ENCODE assay signal across 9 mouse cellular contexts in the genomic region with DNA sequence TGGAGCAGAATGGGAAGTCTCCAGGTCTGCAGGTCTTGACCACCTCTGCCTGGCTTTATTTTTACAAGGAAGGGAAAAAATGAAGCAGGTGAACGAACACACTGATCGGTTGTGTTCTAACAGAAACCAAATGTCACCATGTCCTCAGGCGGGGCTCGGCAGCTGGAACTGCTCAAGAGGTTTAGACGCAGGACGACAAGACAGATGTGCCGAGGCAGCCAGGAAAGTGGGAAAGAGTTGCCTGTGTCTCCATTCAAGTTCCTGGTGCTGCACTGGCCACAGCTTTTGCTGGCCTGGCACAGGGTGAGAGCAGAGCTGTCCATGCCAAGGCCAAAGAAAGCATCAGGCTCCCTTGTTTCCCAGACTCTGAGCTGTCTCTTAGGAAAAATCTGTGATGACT.
A peak's percentile ranks its signal among the peaks of the same experiment; 100 is the strongest.
DNase-seq lines count a peak whose midpoint lies in the region; ATAC-seq and TF ChIP-seq lines count a peak whose summit lies in the region.
"Had no signal": no experiment of that assay in that cellular context is flagged by ENCODE, and none has a peak within 500 bp of the region (broad histone marks: within the 10 kb centered on the region; RNA-seq: fewer than 3 reads in every experiment).

No protein-coding gene starts in this region.

- TF ChIP-seq CTCF in thymus, adult 2 months (IDR thresholded peaks at IDR 0.05; ENCODE audit: borderline replicate concordance, control insufficient read depth, extremely low read depth, insufficient read depth, low read length, poor library complexity): no peak

- peak overlapping the region; percentile 37 for H3K4me2 ChIP-seq in embryonic facial prominence, embryonic 13.5 days

- H3K27ac ChIP-seq in embryonic facial prominence, embryonic 13.5 days: peak overlapping the region; percentile 66; the same call in 1 of the 2 replicates
- no peak overlapping the region for H3K27ac ChIP-seq in thymus, adult 2 months (ENCODE audit: control insufficient read depth, insufficient read depth, low read length)

- intact Hi-C loops in heart, postnatal 36 days (cut with DNase I): no loop called here

- no peaks in the 10 kb centered on the region for H3K36me3 ChIP-seq in embryonic facial prominence, embryonic 13.5 days
- H3K36me3 ChIP-seq in thymus, adult 2 months (ENCODE audit: control insufficient read depth, insufficient read depth, low read length): no peaks in the 10 kb centered on the region

- TF ChIP-seq POLR2A in thymus, adult 2 months (IDR thresholded peaks at IDR 0.05; ENCODE audit: control insufficient read depth, extremely low read depth, insufficient read depth, low read length, poor library complexity): no peak

- H3K4me3 ChIP-seq in embryonic facial prominence, embryonic 13.5 days: no peak overlapping the region
- H3K4me3 ChIP-seq in thymus, adult 2 months (ENCODE audit: control insufficient read depth, insufficient read depth, low read length): no peak overlapping the region

- H3K9me3 ChIP-seq in embryonic facial prominence, embryonic 13.5 days: no peaks in the 10 kb centered on the region

- H3K27me3 ChIP-seq in embryonic facial prominence, embryonic 13.5 days: peaks cover 4% of the 10 kb centered on the region; the same call in 1 of the 2 replicates
- no peaks in the 10 kb centered on the region for H3K27me3 ChIP-seq in thymus, adult 2 months (ENCODE audit: control insufficient read depth, insufficient read depth, low read length)

- 15% methylated on average over 7 of the region's 7 CpGs for WGBS in embryonic facial prominence, embryonic 13.5 days
- 96% methylated on average over 7 of the region's 7 CpGs for WGBS in thymus, adult 2 months

- H3K9ac ChIP-seq in embryonic facial prominence, embryonic 13.5 days: no peak overlapping the region

- 0 out of 2 replicates have a peak, but pooled peaks have one; percentile 10 for ATAC-seq in embryonic facial prominence, embryonic 13.5 days (ENCODE audit: insufficient number of reproducible peaks, insufficient read depth, low FRiP score, low TSS enrichment, low read depth)

- DNase-seq in kidney, postnatal 10 days: peak; percentile 43
- DNase-seq in kidney, adult 8-10 months: no peak
- DNase-seq in heart, postnatal 36 days: peak; percentile 52 to 60
- peak; percentile 41 for DNase-seq in mesoderm, embryonic 11.5 days (ENCODE audit: low read depth, low spot score)
- DNase-seq in thymus, adult 2 months: no peak
- no peak for DNase-seq in layer of hippocampus, postnatal 36 days
- DNase-seq in cerebellum, adult 11-12 months: no peak
- DNase-seq: cerebellum, adult 8-10 months had no signal

- H3K4me1 ChIP-seq in embryonic facial prominence, embryonic 13.5 days: peaks cover 31% of the 10 kb centered on the region
- H3K4me1 ChIP-seq in thymus, adult 2 months (replicated peaks; ENCODE audit: control insufficient read depth, insufficient read depth, low read length): no peaks in the 10 kb centered on the region

Comparison
In these comparisons a context has a peak if more than half of its experiments do, and no peak if none do; other contexts are left out.
1. DNase-seq: peak in kidney, postnatal 10 days (single experiment), heart, postnatal 36 days (2 of 2) and mesoderm, embryonic 11.5 days (single experiment); none in kidney, adult 8-10 months (0 of 2), thymus, adult 2 months (single experiment), layer of hippocampus, postnatal 36 days (0 of 2) and cerebellum, adult 11-12 months (single experiment).